Mouse (Mus musculus) layer of hippocampus, adult 9-10 months (tissue): ENCODE data around the gene Ms4a15.
A peak's percentile ranks its signal among the peaks of the same experiment; 100 is the strongest.

Experiments
- DNase-seq: peaks from one replicate; pipeline ENCODE4 v3.0.0; 2022; ENCODE audit warnings: low spot score

Gene Ms4a15

GRCm38 (mm10) chr19:10993150-10993549 lies at the start of gene Ms4a15:
Gene Ms4a15, minus strand, starts transcription at chr19:10993250.
- no peak for DNase-seq

- no peak for DNase-seq
Observed at GRCm38 (mm10) chr19:11037570-11037969, 44.5 kb upstream of the Ms4a15 start.

GRCm38 (mm10) chr19:11022382-11022781 lies 29.3 kb upstream of the Ms4a15 start:
- DNase-seq, result no peak

GRCm38 (mm10) chr19:11017891-11018290 lies 24.8 kb upstream of the Ms4a15 start, which contains the start of gene Ms4a18:
Gene Ms4a18, minus strand, starts transcription at chr19:11018031.
- no peak for DNase-seq

- DNase-seq, result no peak
Observed at GRCm38 (mm10) chr19:11017251-11017650, 24.2 kb upstream of the Ms4a15 start.

- DNase-seq, result no peak
Observed at GRCm38 (mm10) chr19:11015998-11016397, 22.9 kb upstream of the Ms4a15 start.

GRCm38 (mm10) chr19:11015468-11015867 lies 22.4 kb upstream of the Ms4a15 start:
- DNase-seq, result no peak

- no peak for DNase-seq
Observed at GRCm38 (mm10) chr19:10991911-10992310, 1.1 kb downstream of the Ms4a15 start.

- no peak for DNase-seq
Observed at GRCm38 (mm10) chr19:10990751-10991150, 2.3 kb downstream of the Ms4a15 start.

GRCm38 (mm10) chr19:10988563-10988962 lies 4.5 kb downstream of the Ms4a15 start:
- DNase-seq, result no peak

GRCm38 (mm10) chr19:10985889-10986288 lies 7.2 kb downstream of the Ms4a15 start:
- DNase-seq, result no peak

GRCm38 (mm10) chr19:10984551-10984950 lies 8.5 kb downstream of the Ms4a15 start:
- no peak for DNase-seq

- no peak for DNase-seq
Observed at GRCm38 (mm10) chr19:10983146-10983545, 9.9 kb downstream of the Ms4a15 start.

- no peak for DNase-seq
Observed at GRCm38 (mm10) chr19:10980210-10980609, 12.8 kb downstream of the Ms4a15 start.

- peak; percentile 63 for DNase-seq
Observed at GRCm38 (mm10) chr19:10979184-10980168, 13.6 kb downstream of the Ms4a15 start.

- no peak for DNase-seq
Observed at GRCm38 (mm10) chr19:10976318-10976717, 16.7 kb downstream of the Ms4a15 start.

- DNase-seq, result no peak
Observed at GRCm38 (mm10) chr19:10975187-10975586, 17.9 kb downstream of the Ms4a15 start.

GRCm38 (mm10) chr19:10974238-10974865 lies 18.7 kb downstream of the Ms4a15 start, which contains the start of gene Ms4a10:
Gene Ms4a10, minus strand, starts transcription at chr19:10974670.
- no peak for DNase-seq

GRCm38 (mm10) chr19:10973187-10973586 lies 19.9 kb downstream of the Ms4a15 start:
- DNase-seq, result no peak

GRCm38 (mm10) chr19:10972660-10973059 lies 20.4 kb downstream of the Ms4a15 start:
- DNase-seq, result no peak

- no peak for DNase-seq
Observed at GRCm38 (mm10) chr19:10970457-10970856, 22.6 kb downstream of the Ms4a15 start.

GRCm38 (mm10) chr19:10968578-10968977 lies 24.5 kb downstream of the Ms4a15 start:
- DNase-seq, result no peak

- DNase-seq, result no peak
Observed at GRCm38 (mm10) chr19:10965721-10966120, 27.3 kb downstream of the Ms4a15 start.
